Mouse (Mus musculus): ENCODE data around the gene Arfgef2.

The Arfgef2 gene

DNA sequence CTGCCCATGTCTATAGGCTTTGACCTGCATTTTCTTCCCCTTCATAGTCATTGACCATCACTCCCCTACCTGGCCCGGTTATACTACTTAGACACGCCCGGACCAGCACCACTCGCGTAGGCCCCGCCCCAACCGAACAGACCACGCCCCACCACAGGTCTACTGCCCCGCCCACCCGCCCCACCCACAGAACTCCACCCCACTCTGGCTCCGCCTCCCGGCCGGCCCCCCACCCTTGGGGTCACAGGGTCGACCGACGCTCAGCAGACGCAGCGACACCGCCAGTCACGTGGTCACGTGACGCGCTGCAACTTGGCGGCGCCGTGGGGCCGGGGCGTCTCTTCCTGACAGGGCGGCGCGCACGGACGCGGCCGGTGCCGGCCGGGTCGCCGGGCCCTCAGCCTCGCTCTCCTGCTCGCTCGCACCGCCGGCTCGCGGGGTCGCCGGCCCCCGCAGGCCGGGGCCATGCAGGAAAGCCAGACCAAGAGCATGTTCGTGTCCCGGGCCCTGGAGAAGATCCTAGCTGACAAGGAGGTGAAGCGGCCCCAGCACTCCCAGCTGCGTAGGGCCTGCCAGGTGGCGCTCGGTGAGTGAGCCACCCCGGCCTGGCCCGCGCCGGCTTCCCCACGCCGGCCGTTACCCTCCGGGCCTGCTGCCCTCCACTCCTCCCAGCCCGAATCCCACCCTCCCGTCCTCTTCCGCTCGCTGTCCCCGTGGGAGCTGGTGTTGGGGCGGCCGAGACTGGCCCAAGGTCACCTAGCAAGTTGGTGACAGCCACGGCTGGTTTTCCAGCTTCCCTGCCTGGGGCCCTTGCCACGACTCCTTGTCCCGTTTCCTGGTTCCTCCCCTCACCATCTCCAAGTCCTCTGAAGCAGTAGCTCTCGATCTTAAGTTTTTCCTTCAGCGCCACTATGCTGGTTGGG lies at the start of gene Arfgef2:
TSS of gene Arfgef2 (plus strand) at position 339 of the 923 bp plus-strand sequence.
- DNase-seq (ENCODE audit: low spot score): peak; percentile 89

DNA sequence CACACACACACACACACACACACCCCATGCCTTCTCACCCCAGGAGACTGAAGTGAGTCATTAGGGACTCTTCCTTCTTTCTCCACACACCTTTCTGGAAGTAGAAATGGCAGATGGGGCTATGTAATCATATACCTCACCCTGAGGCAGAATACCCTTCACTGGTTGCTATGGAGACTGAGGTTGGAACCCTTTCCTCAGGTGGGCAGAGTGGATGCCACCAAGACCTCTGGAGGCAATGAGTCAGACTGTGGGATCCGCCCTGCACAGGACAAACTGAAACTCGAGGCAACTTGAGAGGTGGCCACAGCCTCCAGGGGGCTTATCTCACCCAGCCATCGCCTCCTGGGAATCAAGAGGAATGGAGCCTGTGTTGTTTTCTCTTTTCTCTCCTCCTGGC lies 47.4 kb upstream of the Arfgef2 start:
- no peak for DNase-seq (ENCODE audit: low spot score)

DNA sequence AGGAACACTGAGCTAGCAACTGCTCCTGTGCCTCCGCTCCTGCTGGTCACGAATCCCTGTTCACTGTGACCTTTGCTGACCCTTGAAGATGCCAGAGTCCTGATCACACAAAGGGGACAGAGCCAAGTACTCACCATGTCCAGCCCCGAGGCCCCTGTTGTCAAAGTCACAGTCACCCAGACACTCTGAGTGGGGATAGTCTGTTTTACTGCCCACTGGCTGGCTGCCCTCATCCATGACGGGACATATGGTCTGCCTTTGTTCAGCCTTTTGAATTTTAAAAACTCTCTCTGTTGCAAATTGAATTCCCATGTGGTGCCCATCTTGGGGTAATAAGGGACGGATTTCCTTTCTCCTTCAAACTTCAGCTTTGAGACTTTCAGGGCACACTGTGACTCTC lies 41.3 kb upstream of the Arfgef2 start:
- no peak for DNase-seq (ENCODE audit: low spot score)

DNA sequence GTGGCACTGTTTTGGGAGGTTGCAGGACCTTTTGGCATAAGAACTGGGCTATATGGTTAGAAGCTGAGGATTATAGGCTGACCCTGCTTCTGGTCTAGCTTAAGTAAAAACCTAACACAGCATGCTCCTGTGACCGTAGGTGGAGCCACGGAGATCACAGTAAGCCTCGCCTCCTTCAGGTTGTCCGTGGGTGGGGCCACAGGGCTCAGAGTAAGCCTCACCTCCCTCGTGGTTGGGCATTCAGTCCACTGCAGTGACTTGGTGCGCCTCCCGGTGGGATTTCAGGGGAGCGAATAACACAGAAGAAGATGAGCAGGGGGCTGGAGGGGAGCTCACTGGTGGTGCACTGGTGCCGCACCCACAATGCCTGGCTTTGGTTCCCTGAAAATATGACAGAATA lies 37.8 kb upstream of the Arfgef2 start:
- no peak for DNase-seq (ENCODE audit: low spot score)

DNA sequence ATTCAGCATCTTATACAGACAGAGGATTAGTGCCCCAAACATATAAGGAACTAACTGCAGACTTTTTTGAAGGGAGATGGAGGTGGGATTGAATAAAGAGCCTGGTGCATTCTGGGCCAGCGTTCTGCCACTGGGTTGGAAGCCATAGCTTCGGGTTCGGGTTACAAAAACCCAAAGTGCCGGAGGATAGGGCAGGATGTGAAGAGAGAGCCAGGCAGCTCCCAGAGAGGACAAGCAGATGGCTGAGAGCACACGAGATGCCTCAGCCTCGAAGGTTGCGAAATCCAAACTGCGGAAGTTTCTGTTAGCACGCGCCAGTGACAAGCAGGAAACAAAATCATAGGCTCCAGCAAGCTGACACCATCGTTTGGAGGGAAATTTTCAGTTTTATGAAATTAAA lies 34.0 kb upstream of the Arfgef2 start:
- peak; percentile 41 for DNase-seq (ENCODE audit: low spot score)

DNA sequence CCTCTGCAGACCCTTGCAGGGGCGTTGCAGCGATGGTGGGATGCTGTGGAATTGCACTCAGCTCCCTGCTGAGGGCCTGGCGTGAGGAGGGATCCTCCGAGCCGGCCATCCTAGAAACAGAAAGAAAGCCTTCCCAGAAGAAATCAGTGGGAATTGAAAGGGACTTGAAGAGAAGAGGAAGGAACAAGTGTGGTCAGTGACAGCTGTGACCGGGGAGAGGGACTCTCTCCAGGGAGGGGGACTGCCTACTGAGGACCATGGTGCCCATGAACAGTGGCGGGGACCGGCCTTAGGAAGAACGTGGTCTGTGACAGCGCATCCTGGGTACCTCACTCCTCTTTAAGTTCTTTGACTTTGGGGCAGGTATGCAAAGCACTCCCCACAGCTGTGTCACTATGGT lies 31.8 kb upstream of the Arfgef2 start:
- no peak for DNase-seq (ENCODE audit: low spot score)

- no peak for DNase-seq (ENCODE audit: low spot score)
Observed at GRCm38 (mm10) chr2:166774275-166774674, 31.1 kb upstream of the Arfgef2 start.

DNA sequence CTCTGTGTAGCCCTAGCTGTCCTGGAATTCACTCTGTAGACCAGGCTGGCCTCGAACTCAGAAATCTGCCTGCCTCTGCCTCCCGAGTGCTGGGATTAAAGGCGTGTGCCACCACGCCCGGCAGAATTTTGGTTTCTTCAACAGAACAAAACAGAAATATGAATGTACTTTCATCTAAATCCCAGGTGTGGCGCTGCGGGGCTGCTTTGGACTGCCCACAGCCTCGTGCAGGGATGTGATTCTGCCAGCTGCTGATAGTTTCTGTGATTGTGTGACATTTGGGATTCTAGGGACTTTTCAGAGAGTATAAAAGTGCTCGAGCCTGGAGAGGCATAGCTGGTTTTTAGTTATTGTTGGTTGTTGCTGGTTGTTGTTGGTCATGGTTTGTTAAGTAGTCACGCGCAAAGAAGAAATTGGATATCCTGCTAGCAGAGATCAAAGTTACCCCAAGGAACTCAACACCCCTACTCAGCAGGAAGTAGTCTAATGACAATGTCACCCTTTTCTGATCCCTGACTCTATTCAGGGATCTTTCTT lies 30.0 kb upstream of the Arfgef2 start:
- no peak for DNase-seq (ENCODE audit: low spot score)

GRCm38 (mm10) chr2:166776272-166776671 lies 29.1 kb upstream of the Arfgef2 start:
- DNase-seq (ENCODE audit: low spot score): no peak

DNA sequence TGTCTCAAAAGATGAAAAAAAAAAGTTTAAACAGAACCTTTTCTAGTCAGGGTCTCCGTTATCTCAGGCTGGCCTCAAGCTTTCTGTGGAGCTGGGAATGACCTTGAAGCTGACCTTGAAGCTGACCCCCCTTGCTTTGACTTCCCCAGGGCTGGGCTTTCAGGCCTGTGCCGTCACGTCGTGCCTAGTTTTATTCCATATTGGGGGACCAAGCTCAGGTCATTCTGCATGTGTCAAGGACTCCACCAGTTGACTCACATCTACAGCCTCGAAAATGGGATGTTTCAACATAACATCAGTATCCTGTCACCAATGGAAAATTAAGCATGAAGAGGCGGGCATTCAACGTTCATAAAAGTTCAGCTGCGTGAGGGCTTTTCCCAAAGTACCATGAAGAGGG lies 25.4 kb upstream of the Arfgef2 start:
- no peak for DNase-seq (ENCODE audit: low spot score)

- DNase-seq (ENCODE audit: low spot score): peak; percentile 82
Observed at GRCm38 (mm10) chr2:166780980-166781578, 24.3 kb upstream of the Arfgef2 start.

GRCm38 (mm10) chr2:166784376-166784775 lies 21.0 kb upstream of the Arfgef2 start:
- no peak for DNase-seq (ENCODE audit: low spot score)

DNA sequence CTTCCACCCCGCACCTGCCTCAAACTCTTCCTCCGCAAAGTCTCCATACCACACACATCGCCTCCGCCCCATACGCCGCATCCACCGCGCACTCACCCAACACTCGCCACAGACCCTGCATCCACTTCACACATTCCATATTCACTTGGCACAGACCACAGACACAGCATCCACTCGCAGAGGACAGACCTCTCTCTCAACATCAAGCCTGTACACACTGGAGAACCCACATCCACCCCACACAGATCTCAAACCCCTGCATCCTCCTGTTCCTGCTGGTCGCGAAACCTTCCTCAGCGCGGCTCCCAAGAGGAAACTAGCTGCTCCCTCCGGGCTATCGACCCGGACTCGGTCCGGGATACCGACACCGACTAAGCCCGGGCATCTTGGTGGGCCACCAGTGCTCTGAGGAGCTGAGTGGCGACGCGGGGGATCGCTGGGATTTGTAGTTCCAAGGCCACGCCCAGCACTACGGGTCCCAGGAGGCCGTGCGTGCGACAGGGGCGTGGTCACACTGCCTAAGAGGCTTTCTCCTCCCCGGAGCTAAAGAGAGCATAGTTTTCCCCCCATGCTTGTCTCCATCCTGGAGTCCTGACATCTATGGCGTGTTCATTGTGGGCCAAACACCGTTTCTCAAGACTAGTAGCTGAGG lies 18.9 kb upstream of the Arfgef2 start:
- DNase-seq (ENCODE audit: low spot score): peak; percentile 95

DNA sequence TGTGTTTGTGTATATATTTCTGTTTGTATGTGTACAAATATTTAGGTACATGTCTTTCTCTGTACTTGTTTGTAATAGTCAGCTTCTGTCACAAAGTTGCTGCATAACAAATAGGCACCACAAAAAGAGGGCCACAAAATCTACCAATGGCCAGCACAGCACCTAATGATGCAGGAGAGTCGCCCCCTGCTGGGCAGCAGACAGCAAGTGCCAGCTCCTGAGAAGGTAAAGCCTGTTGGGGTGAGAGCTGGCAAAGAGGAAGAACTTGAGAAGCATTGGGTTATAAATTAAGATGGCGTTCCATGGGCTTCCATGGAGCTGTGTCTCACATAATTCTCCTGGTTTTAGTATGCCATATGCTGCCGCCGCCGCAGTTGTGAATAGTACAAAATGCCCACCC lies 13.7 kb upstream of the Arfgef2 start:
- DNase-seq (ENCODE audit: low spot score): no peak

- no peak for DNase-seq (ENCODE audit: low spot score)
Observed at GRCm38 (mm10) chr2:166792355-166792754, 13.0 kb upstream of the Arfgef2 start, which contains the start of gene Trp53rkb. Gene Trp53rkb, plus strand, starts transcription at chr2:166792531.

GRCm38 (mm10) chr2:166793542-166794214 lies 11.7 kb upstream of the Arfgef2 start:
- peak; percentile 84 for DNase-seq (ENCODE audit: low spot score)

GRCm38 (mm10) chr2:166799615-166800472 lies 5.5 kb upstream of the Arfgef2 start:
- no peak for DNase-seq (ENCODE audit: low spot score)

DNA sequence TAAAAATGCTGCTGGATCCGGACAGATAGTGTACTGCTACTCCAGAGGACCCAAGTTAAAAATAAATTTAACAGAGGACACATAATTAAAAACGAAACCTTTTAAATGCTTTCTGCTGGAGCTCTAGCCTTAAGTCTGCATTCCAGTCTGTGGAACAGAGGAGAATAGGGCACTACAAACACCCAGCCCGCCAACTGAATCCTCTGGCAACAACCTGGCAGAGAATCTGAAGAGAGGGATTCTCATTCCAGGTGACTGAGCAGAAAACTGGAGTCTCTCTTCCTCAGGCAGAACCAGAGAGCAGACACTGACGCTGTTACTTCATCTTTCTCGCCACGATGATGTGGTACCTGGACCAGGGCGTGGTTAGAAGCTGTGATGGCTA lies 4.9 kb upstream of the Arfgef2 start:
- DNase-seq (ENCODE audit: low spot score): no peak

GRCm38 (mm10) chr2:166801436-166801835 lies 4.0 kb upstream of the Arfgef2 start:
- no peak for DNase-seq (ENCODE audit: low spot score)

GRCm38 (mm10) chr2:166803298-166803697 lies 2.1 kb upstream of the Arfgef2 start:
- no peak for DNase-seq (ENCODE audit: low spot score)

DNA sequence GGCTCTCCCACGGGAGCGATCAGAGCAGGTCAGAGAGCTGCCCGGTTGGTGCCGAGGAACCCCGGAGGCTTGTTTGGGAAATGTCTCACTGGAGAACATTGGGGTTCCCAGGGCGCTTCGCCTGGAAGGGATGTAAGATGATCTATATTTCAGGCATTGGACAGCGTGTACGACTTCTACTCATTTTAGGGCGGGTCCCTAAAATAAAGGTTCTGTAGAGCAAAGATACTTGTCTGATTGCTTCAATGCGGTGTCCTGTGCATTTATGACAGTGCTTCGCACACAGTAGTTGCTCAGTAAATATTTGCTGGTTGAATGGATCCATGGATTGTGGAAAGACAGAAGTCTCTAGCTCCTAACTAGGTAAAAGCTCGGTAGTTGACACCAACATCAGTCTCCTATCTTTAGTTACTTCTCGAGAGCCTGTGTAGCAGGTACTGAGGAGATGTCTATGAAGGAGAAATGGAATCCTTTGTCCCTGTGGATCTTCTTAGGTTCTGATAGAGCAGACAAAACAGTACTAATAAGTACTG lies 851 bp downstream of the Arfgef2 start:
- DNase-seq (ENCODE audit: low spot score): no peak
